Mouse (Mus musculus) stomach, embryonic 15.5 days (tissue): Measurements from ENCODE around the gene Gm17268. TPM values are rescaled to one million over a fixed set of nuclear protein-coding genes. Genes with fewer than 3 reads are reported as not detected.
A peak's percentile ranks its signal among the peaks of the same experiment; 100 is the strongest.

ENCODE experiments used
- ATAC-seq: fragments of 200-750 bp; cut with Nextera tagmentation; 2 replicates; pipeline ENCODE4 v1.8.0; 2017; ENCODE audit warnings: low read depth, moderate number of reproducible peaks, moderate TSS enrichment; ENCODE audit not compliant: insufficient read depth, low FRiP score
- H3K27ac ChIP-seq: fragments of 300-500 bp; sonication (generic); 2 replicates; pipeline ENCODE4 v1.5.1; 2015; ENCODE audit warnings: mild to moderate bottlenecking, inconsistent platforms
- H3K27me3 ChIP-seq: fragments of 300-500 bp; sonication (generic); replicated peaks from 2 replicates; pipeline ENCODE4 v1.6.1; 2015; ENCODE audit warnings: inconsistent platforms
- H3K36me3 ChIP-seq: fragments of 300-500 bp; sonication (generic); 2 replicates; pipeline ENCODE4 v1.6.1; 2015; ENCODE audit warnings: inconsistent platforms
- H3K4me1 ChIP-seq: fragments of 300-500 bp; sonication (generic); 2 replicates; pipeline ENCODE4 v1.6.1; 2015; ENCODE audit warnings: inconsistent platforms
- H3K4me2 ChIP-seq: fragments of 300-500 bp; sonication (generic); 2 replicates; pipeline ENCODE4 v1.6.1; 2015; ENCODE audit warnings: mild to moderate bottlenecking, inconsistent platforms
- H3K4me3 ChIP-seq: fragments of 300-500 bp; sonication (generic); replicated peaks from 2 replicates; pipeline ENCODE4 v1.5.1; 2015; ENCODE audit warnings: inconsistent platforms
- H3K9ac ChIP-seq: fragments of 300-500 bp; sonication (generic); 2 replicates; pipeline ENCODE4 v1.6.1; 2015; ENCODE audit warnings: inconsistent platforms
- H3K9me3 ChIP-seq: fragments of 300-500 bp; sonication (generic); 2 replicates; pipeline ENCODE4 v1.6.1; 2016; ENCODE audit warnings: inconsistent platforms
- WGBS: fragments of 180-500 bp; shearing (Covaris S2); methylation state at CpG from one replicate; pipeline ENCODE4 v1.1.7; 2015; 5-methylcytosine and 5-hydroxymethylcytosine counted together
- polyA plus RNA-seq: library from polyadenylated mRNA; unstranded; fragments of >200 nt; fragmentation: Nextera tagmentation; extraction: Ambion mirVana; gene quantifications from 2 replicates; pipeline ENCODE4 v1.2.1, GENCODE M21; 2015

Gm17268 gene
- polyA plus RNA-seq, 1 experiment from 2014 or later, result not detected

DNA sequence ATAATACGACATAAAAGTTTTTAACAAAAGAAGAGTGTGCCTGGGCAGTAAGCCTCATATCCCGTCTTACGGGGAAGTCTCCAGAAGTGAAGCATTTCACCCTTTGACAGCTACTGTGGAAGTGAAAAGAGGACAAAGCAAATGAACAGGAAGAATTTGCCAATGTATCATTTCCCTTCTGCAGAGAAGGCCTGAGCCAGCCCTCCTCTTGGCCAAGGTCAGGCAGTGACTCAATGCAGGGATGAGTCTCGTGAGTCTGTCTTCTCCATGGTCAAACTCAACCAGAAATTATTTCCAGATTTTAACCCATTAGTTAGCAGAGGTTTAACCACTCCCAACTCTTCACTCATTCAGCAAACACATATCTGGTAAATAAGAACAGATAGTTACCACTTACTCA, 14.6 kb downstream of the Gm17268 start:
- H3K27me3 ChIP-seq, result no peaks in the 10 kb centered on the region
- 67% methylated on average over 4 of the region's 4 CpGs for WGBS
- no peak overlapping the region for H3K9ac ChIP-seq
- no peak overlapping the region for H3K4me2 ChIP-seq
- no peaks in the 10 kb centered on the region for H3K36me3 ChIP-seq
- ATAC-seq, result no peak
- no peak overlapping the region for H3K27ac ChIP-seq
- H3K4me1 ChIP-seq, result no peaks in the 10 kb centered on the region
- H3K9me3 ChIP-seq, result no peaks in the 10 kb centered on the region
- H3K4me3 ChIP-seq, result no peak overlapping the region

DNA sequence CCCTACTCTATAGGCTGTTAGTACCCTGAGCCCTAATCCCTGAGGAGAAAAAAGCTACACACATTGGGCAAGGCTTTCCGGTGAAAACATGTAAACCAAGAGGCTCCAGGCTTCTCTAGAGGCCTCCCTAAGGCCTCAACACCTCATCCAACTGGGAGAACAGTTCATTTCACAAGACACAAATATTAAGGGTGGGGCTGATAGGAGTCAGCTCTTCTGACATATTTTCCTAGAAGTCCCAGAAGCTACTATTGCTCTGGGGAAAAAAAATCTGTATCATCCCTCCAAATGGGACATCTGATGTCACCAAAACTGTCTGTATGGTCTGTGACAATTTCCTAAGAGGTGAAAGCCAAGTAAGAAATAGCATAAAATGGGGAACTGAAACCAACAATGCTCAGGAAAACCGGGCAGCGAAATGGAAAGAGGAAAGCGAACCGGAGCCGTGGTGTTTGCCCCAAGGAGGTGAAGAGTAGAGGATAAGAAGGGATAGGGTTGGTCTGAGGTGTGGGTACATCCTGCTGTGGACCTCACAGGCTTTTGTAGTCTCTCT, 15.8 kb downstream of the Gm17268 start:
- Histone ChIP-seq H3K9ac (no peak overlapping the region), H3K27ac (no peak overlapping the region), H3K9me3 (no peaks in the 10 kb centered on the region), H3K36me3 (no peaks in the 10 kb centered on the region), H3K4me3 (no peak overlapping the region), H3K4me1 (no peaks in the 10 kb centered on the region), H3K4me2 (no peak overlapping the region), H3K27me3 (no peaks in the 10 kb centered on the region)
- ATAC-seq, result no peak
- WGBS, result 91% methylated on average over 6 of the region's 6 CpGs

GRCm38 (mm10) chr11:82021406-82021805, 17.0 kb downstream of the Gm17268 start:
- H3K27ac ChIP-seq, result no peak overlapping the region
- no peak overlapping the region for H3K9ac ChIP-seq
- no peak for ATAC-seq
- no peaks in the 10 kb centered on the region for H3K36me3 ChIP-seq
- 45% methylated on average over 3 of the region's 3 CpGs for WGBS
- H3K4me2 ChIP-seq, result no peak overlapping the region
- H3K27me3 ChIP-seq, result no peaks in the 10 kb centered on the region
- H3K9me3 ChIP-seq, result no peaks in the 10 kb centered on the region
- no peak overlapping the region for H3K4me3 ChIP-seq
- H3K4me1 ChIP-seq, result no peaks in the 10 kb centered on the region

DNA sequence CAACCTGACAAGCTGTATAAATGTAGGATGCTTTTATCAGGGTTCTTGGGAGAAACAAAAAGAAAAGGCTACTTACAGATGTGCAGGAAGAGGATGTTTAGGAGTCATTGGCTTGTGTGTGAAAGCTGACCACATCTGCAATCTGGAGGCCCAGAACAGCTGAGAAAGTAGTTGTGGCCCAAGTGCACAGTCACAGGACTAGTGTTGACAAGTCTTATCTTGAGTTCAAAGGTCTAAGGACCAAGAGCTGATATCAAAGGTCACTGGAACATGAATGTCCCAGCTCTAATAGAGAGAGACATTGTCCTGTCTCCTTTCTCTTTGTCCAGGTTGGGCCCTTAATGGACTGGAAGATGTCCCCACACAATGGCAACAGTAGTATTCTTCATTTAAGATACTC, 18.6 kb downstream of the Gm17268 start:
- Histone ChIP-seq H3K4me3 (no peak overlapping the region), H3K4me1 (no peaks in the 10 kb centered on the region), H3K36me3 (no peaks in the 10 kb centered on the region), H3K27me3 (no peaks in the 10 kb centered on the region), H3K9ac (no peak overlapping the region), H3K4me2 (no peak overlapping the region), H3K9me3 (no peaks in the 10 kb centered on the region), H3K27ac (no peak overlapping the region)
- no peak for ATAC-seq

DNA sequence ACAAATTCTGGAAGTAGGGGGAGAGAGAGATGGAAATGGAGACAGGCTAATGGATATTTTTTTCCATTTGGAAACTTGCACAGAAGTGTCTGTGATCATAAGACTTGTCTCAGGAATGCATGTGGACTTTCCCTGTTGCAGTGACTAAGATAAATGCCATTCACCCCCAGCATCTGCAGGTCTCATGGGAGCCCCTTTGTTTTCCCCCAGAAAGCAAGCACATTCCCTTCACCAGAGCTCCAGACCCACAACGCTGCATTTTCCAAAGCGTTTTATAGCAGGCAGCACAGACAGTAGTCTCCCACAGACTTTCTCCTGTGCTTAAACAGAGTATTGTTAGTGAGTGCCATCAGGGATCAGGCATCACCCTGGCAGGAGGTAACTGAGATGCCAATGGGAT, 19.0 kb downstream of the Gm17268 start:
- no peaks in the 10 kb centered on the region for H3K36me3 ChIP-seq
- 31% methylated on average over 2 of the region's 2 CpGs for WGBS

GRCm38 (mm10) chr11:82016181-82016780, 22.1 kb downstream of the Gm17268 start:
- Histone ChIP-seq H3K9ac (no peak overlapping the region), H3K9me3 (no peaks in the 10 kb centered on the region), H3K27ac (no peak overlapping the region), H3K4me2 (no peak overlapping the region), H3K36me3 (no peaks in the 10 kb centered on the region), H3K27me3 (no peaks in the 10 kb centered on the region), H3K4me3 (no peak overlapping the region), H3K4me1 (no peaks in the 10 kb centered on the region)
- 78% methylated on average over 3 of the region's 3 CpGs for WGBS
- no peak for ATAC-seq

More for the DNA sequence above, 19.0 kb downstream of the Gm17268 start:
- Histone ChIP-seq H3K9ac (no peak overlapping the region), H3K27ac (no peak overlapping the region), H3K9me3 (no peaks in the 10 kb centered on the region), H3K4me2 (no peak overlapping the region), H3K27me3 (no peaks in the 10 kb centered on the region), H3K4me1 (no peaks in the 10 kb centered on the region), H3K4me3 (no peak overlapping the region)
- no peak for ATAC-seq

DNA sequence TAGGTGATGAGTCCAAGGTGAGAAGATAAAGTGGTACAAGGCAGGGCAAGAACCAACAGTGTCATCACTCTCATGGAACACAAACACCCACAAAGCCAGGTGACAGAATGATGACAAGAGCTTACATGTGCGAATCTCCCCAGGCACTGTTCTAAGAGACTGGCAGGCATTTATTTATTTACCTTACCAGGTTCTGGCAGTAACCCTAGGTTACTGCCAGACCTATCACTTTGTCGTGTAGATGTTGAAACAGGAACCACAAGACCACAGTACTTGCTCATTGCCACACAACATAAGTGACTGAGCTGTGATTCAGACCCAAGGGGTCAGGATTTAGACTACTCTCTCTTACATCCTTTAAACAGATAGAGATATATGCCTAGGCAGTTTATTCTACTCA, 23.3 kb downstream of the Gm17268 start:
- H3K4me3 ChIP-seq, result no peak overlapping the region
- H3K9me3 ChIP-seq, result no peaks in the 10 kb centered on the region
- no peak overlapping the region for H3K4me2 ChIP-seq
- no peak overlapping the region for H3K9ac ChIP-seq
- no peak overlapping the region for H3K27ac ChIP-seq
- H3K36me3 ChIP-seq, result no peaks in the 10 kb centered on the region
- WGBS, result 52% methylated on average over 2 of the region's 2 CpGs
- H3K4me1 ChIP-seq, result no peaks in the 10 kb centered on the region
- H3K27me3 ChIP-seq, result no peaks in the 10 kb centered on the region
- ATAC-seq, result no peak

DNA sequence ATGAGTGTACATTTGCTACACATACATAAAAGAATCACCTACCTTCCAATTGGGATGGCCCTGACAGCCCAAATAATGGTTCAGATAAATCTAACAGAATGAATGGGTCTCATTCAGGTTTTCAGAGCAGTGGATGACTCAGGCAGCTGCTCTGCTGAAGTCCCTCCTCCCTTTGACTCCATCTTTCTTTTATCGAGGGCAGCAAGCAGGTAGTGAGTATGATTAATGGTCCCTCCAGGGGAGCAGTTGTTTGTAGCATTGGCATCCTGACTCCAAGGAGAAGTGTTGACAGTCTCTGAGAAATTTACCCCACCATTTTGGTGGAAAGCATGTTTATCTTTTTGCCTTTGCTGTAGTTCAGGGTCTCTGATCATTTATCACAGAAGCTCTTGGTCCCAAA, 24.6 kb downstream of the Gm17268 start:
- Histone ChIP-seq H3K4me3 (no peak overlapping the region), H3K9ac (no peak overlapping the region), H3K4me2 (no peak overlapping the region), H3K27me3 (no peaks in the 10 kb centered on the region), H3K36me3 (no peaks in the 10 kb centered on the region), H3K4me1 (no peaks in the 10 kb centered on the region), H3K27ac (no peak overlapping the region), H3K9me3 (no peaks in the 10 kb centered on the region)
- WGBS, result 12% methylated on average over 1 of the region's 1 CpGs
- ATAC-seq, result no peak

GRCm38 (mm10) chr11:82011411-82012193, 26.8 kb downstream of the Gm17268 start:
- H3K4me1 ChIP-seq, result no peaks in the 10 kb centered on the region

DNA sequence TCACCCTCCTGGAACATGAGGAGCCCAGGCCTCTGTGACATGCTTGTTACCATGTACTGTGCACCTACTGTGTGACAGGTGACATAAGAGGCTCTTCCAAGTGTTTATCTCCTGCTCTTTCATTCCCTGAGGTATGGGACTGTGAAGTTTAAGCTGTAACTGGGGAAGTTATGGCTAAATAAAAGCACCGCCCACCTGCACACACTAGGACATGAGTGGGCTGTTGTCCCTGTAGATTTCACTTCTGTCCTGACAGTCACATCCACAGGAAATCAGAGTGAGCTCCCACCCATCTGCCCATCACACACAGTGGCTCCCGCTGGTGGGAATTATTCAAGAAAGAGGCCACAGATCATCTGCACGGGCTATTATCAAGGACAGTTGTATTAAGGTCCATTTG, 28.2 kb downstream of the Gm17268 start:
- no peak overlapping the region for H3K9ac ChIP-seq
- ATAC-seq, result no peak
- H3K4me3 ChIP-seq, result no peak overlapping the region
- H3K27me3 ChIP-seq, result no peaks in the 10 kb centered on the region
- no peaks in the 10 kb centered on the region for H3K36me3 ChIP-seq
- H3K27ac ChIP-seq, result no peak overlapping the region
- 90% methylated on average over 3 of the region's 3 CpGs for WGBS
- H3K9me3 ChIP-seq, result no peaks in the 10 kb centered on the region
- no peak overlapping the region for H3K4me2 ChIP-seq
- no peaks in the 10 kb centered on the region for H3K4me1 ChIP-seq

More at GRCm38 (mm10) chr11:82011411-82012193, 26.8 kb downstream of the Gm17268 start:
- H3K27ac ChIP-seq, result no peak overlapping the region
- 56% methylated on average over 8 of the region's 8 CpGs for WGBS
- ATAC-seq, result no peak
- H3K27me3 ChIP-seq, result no peaks in the 10 kb centered on the region
- H3K36me3 ChIP-seq, result no peaks in the 10 kb centered on the region
- H3K4me2 ChIP-seq, result no peak overlapping the region
- no peak overlapping the region for H3K9ac ChIP-seq
- H3K4me3 ChIP-seq, result no peak overlapping the region
- no peaks in the 10 kb centered on the region for H3K9me3 ChIP-seq

- Histone ChIP-seq H3K36me3 (no peaks in the 10 kb centered on the region), H3K4me1 (no peaks in the 10 kb centered on the region), H3K9ac (no peak overlapping the region), H3K4me3 (no peak overlapping the region), H3K27me3 (no peaks in the 10 kb centered on the region), H3K9me3 (no peaks in the 10 kb centered on the region), H3K4me2 (no peak overlapping the region), H3K27ac (peak overlapping the region; percentile 17; the same call in 1 of the 2 replicates)
- no peak for ATAC-seq
- 39% methylated on average over 12 of the region's 12 CpGs for WGBS
These were observed 31.5 kb downstream of the Gm17268 start for GRCm38 (mm10) chr11:82006796-82007423.

DNA sequence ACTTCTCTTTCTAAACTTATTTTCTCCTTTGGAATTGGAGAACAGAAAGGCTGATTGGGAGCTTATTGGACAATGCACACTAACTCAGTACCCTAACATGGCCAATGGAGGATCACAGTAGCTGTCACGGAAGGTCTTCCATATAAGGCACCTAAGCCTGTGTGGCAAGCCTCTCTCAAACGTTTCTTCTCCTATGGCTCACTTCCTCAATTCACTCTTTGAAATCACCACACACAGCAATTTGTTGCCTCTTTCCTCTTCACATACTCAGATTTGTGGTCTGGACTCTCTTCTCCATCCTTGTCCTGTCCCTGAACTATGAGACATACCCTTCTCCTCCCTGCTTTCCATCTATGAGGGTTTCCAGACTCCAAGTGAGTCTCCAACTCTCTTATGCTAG, 33.6 kb downstream of the Gm17268 start:
- Histone ChIP-seq H3K9me3 (no peaks in the 10 kb centered on the region), H3K4me2 (no peak overlapping the region), H3K9ac (no peak overlapping the region), H3K27me3 (no peaks in the 10 kb centered on the region), H3K4me3 (no peak overlapping the region), H3K36me3 (no peaks in the 10 kb centered on the region), H3K27ac (no peak overlapping the region), H3K4me1 (no peaks in the 10 kb centered on the region)
- WGBS, result 58% methylated on average over 2 of the region's 2 CpGs
- ATAC-seq, result no peak
